Mouse (Mus musculus) small intestine, adult 2 months (tissue): ENCODE data around the gene Fbxo24. TPM values are rescaled to one million over a fixed set of nuclear protein-coding genes. Genes with fewer than 3 reads are reported as not detected.
"Not testable (repeated sequence)": the region's sequence is repeated elsewhere in the genome, so short reads cannot be mapped to it uniquely, and the experiment has no call there.

Source experiments
- H3K27ac ChIP-seq: fragments of 200-500 bp; 2 replicates; pipeline ENCODE4 v1.5.1; 2012; ENCODE audit warnings: low read depth, low read length, control low read depth, inconsistent platforms; ENCODE audit not compliant: insufficient read depth
- H3K27me3 ChIP-seq: fragments of 200-500 bp; 2 replicates; pipeline ENCODE4 v1.6.1; 2012; ENCODE audit warnings: mild to moderate bottlenecking, moderate library complexity, low read length, inconsistent platforms; ENCODE audit not compliant: control insufficient read depth, insufficient read depth
- H3K36me3 ChIP-seq: fragments of 200-500 bp; 2 replicates; pipeline ENCODE4 v1.6.1; 2012; ENCODE audit warnings: mild to moderate bottlenecking, low read length, control low read depth, inconsistent platforms; ENCODE audit not compliant: control insufficient read depth, insufficient read depth
- H3K4me1 ChIP-seq: fragments of 200-500 bp; 2 replicates; pipeline ENCODE4 v1.6.1; 2012; ENCODE audit warnings: low read length, inconsistent platforms, mixed read lengths; ENCODE audit not compliant: control insufficient read depth, insufficient read depth, insufficient read length
- H3K4me3 ChIP-seq: fragments of 200-500 bp; 2 replicates; pipeline ENCODE4 v1.5.1; 2012; ENCODE audit warnings: low read depth, mild to moderate bottlenecking, control low read depth, inconsistent platforms, low read length, moderate library complexity
- CTCF ChIP-seq: fragments of 200-500 bp; IDR thresholded peaks from 2 replicates; pipeline ENCODE4 v1.5.1; 2012; ENCODE audit warnings: low read depth, mild to moderate bottlenecking, control low read depth, inconsistent platforms, low read length, moderate library complexity, mixed read lengths; ENCODE audit not compliant: insufficient replicate concordance, insufficient read length; ENCODE audit errors: extremely low read depth
- POLR2A ChIP-seq: fragments of 200-500 bp; IDR thresholded peaks from 2 replicates; pipeline ENCODE4 v1.6.1; 2012; ENCODE audit warnings: low read depth, mild to moderate bottlenecking, control low read depth, inconsistent platforms, low read length, moderate library complexity
- WGBS: fragments of 180-500 bp; shearing (Covaris S2); methylation state at CpG from one replicate; pipeline ENCODE4 v1.1.7; 2018; 5-methylcytosine and 5-hydroxymethylcytosine counted together
- polyA plus RNA-seq: library from polyadenylated mRNA; depleted of rRNA; stranded (reverse); fragments of >200 nt; gene quantifications from 2 replicates; pipeline ENCODE4 v1.2.3, GENCODE M21; 2012

Fbxo24 gene
- polyA plus RNA-seq, 1 experiment = 0.19 TPM

DNA sequence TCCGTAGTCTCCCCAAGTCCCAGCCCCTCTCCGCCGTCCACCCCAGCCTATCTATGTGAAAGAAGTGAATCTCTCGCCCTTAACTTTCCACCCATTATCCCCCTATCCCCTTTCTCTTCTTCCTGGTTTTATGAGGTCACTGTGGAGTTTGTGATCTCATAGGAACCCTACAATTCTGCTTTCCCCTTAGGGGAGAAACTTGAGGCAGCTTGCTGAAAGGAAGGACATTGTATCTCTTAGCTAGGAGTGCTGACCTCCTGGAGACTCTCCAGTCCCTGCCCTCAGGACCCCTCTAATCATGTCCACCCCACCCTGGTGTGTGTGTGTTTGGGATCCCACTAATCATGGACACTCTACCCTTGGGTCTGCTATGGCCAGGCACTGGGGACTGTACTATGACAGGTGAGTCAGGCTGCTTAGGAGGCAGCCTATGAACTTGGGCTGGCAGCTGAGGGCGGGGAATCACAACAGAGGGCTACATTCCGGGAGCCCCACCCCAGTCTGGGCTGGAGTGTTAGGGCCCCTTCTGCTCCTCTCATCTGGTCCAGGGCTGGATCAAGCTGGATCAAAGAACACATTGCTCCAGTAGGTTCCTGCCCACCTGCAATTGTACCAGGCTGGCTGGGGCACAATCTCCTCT is 1.2 kb upstream of the Fbxo24 start:
- 5% methylated on average over 6 of the region's 6 CpGs for WGBS
- peak overlapping the region; percentile 65 for H3K4me3 ChIP-seq
- TF ChIP-seq CTCF = no peak
- TF ChIP-seq POLR2A = no peak
- no peaks in the 10 kb centered on the region for H3K27me3 ChIP-seq
- peaks cover 18% of the 10 kb centered on the region for H3K4me1 ChIP-seq
- peak overlapping the region; percentile 92 for H3K27ac ChIP-seq
- peaks cover 11% of the 10 kb centered on the region for H3K36me3 ChIP-seq

DNA sequence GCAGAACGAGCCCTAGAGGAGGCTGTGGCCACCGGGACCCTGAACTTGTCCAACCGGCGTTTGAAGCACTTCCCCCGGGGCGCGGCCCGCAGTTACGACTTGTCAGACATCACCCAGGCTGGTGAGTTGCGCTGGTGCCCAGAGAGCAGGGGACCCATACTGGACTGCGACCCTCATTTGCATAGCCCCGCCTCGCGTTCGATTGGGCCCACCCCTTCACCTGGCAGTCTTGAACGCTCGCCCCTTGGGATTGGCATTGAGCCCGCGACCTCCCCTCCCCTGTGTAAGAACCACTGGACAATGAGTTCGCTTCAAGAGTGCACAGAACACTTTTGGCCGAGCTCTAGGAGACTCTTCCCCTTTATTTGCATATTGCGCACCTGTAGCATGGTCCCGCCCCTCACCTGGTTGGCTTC is 512 bp upstream of the Fbxo24 start:
- TF ChIP-seq CTCF (no peak), POLR2A (no peak)
- Histone ChIP-seq H3K27me3 (no peaks in the 10 kb centered on the region), H3K36me3 (peaks cover 8% of the 10 kb centered on the region), H3K4me1 (peaks cover 18% of the 10 kb centered on the region), H3K4me3 (peak overlapping the region; percentile 65), H3K27ac (peak overlapping the region; percentile 92)
- under 1% methylated on average over 23 of the region's 23 CpGs for WGBS

DNA sequence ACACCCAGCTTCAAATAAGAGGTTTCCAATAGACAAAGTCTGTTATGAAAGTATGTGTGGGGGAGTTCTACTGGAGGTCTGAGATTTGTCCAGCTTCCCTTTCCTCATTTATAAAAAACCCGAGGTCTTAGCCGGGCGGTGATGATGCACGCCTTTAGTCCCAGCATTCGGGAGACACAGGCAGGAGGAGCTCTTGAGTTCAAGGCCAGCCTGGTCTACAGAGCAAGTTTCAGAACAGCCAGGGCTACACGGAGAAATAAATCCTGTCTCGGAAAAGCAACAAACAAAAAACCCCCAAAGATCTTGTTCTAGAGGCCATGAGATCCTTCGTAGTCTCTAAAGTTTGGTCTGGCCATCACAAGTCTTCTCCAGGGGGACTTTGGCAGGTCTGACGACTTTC is 811 bp downstream of the Fbxo24 start:
- Histone ChIP-seq H3K4me3 (peak overlapping the region; percentile 73), H3K36me3 (no peaks in the 10 kb centered on the region), H3K27me3 (no peaks in the 10 kb centered on the region), H3K4me1 (peaks cover 10% of the 10 kb centered on the region), H3K27ac (peak overlapping the region; percentile 85)
- 0% methylated on average over 9 of the region's 9 CpGs for WGBS
- TF ChIP-seq CTCF (no peak), POLR2A (no peak)

DNA sequence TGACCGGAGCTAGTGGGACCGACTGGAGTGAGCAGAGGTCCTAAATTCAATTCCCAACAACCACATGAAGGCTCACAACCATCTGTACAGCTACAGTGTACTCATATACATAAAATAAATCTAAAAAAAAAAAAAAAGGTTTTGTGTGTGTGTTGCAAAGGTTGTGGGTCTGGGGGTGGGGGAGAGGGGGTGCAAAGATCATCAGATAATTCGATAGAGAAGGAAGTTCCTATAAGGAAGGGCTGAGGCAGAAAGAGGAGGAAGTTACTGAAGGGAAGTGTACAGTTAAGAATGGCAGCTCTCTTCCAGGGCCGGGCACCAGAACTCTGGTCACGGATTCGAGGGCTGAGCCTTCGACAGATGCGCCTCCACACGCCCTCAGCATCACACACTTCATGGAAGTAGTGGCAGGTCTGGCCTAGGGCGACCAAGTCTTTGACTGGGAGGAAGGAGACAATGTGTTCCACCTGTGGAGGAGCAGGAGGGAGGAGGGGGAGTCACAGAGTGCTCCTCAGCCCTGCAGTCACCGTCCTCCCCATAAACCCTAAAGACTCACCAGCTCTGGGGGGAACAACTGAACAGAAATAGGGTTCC is 4.8 kb downstream of the Fbxo24 start:
- H3K27ac ChIP-seq = no peak overlapping the region
- TF ChIP-seq POLR2A = no peak
- no peak for TF ChIP-seq CTCF
- H3K27me3 ChIP-seq = no peaks in the 10 kb centered on the region
- no peaks in the 10 kb centered on the region; the same call in 1 of the 2 replicates for H3K4me1 ChIP-seq
- no peaks in the 10 kb centered on the region for H3K36me3 ChIP-seq
- WGBS = 60% methylated on average over 11 of the region's 11 CpGs
- no peak overlapping the region for H3K4me3 ChIP-seq

DNA sequence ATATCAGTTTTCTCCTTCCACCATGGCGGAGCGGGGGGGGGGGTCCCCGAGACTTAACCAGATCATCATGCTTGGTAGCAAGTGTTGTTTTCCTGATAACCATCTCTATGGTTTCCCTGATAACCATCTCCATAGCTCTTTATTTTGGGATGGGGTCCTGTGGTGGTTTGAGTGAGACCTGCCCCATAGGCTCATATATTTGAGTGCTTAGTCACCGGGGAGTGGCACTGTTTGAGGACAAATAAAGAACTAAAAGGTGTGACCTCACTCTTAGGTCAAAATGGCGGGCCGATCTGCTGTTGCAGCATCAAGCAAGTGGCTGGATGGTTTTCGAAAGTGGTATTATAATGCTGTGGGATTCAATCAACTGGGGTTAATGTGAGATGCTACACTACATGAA is 13.5 kb downstream of the Fbxo24 start:
- WGBS = 77% methylated on average over 7 of the region's 7 CpGs
- Histone ChIP-seq H3K27ac (no peak overlapping the region), H3K4me1 (peaks cover 13% of the 10 kb centered on the region), H3K4me3 (no peak overlapping the region), H3K36me3 (no peaks in the 10 kb centered on the region), H3K27me3 (no peaks in the 10 kb centered on the region)
- TF ChIP-seq CTCF (no peak), POLR2A (no peak)

DNA sequence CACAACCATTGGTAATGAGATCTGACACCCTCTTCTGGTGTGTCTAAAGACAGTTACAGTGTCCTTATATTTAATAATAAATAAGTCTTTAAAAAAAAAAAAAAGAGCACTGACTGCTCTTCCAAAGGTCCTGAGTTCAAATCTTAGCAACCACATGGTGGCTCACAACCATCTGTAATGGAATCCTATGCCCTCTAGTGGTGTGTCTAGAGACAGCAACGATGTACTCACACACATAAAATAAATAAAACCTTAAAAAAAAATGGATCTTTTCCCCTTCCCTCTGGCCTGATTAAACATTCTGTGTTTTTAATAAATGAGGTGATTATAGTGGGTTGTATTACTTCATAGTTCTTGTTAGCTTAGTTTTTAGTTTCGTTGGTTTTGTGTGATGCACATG is 13.9 kb downstream of the Fbxo24 start:
- not testable (repeated sequence) for H3K4me3 ChIP-seq, H3K27ac ChIP-seq, H3K27me3 ChIP-seq, H3K36me3 ChIP-seq
- 92% methylated on average over 2 of the region's 2 CpGs for WGBS
- H3K4me1 ChIP-seq = peaks cover 13% of the 10 kb centered on the region

DNA sequence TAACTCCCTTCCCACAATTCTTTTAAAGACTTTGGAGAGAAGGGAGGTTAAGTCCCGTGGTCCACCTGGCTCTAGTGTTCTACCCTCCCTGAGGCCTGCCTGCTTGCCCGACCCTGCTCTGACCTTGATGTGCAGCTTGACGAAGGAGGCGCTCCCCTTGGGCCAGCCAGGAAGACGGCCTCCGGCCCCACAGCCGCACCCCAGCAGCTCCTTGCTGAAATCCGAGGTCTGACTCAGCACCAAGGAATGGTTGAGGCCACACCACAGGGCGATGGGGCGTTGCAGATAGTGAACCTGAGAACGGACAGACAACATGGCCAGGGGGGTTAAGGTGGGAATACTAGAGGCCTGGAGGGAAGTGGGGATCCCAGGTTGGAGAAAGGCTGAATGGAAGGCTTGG is 15.3 kb downstream of the Fbxo24 start, which contains the start of gene Pcolce:
Pcolce (minus strand) TSS at position 235 of the 400 bp plus-strand sequence.
- Histone ChIP-seq H3K27ac (no peak within 1 kb of the TSS), H3K27me3 (no peaks in the 10 kb centered on the region)
- 29% methylated on average over 11 of the region's 11 CpGs for WGBS

More for the DNA sequence above, 15.3 kb downstream of the Fbxo24 start, which contains the start of gene Pcolce:
- no peak for TF ChIP-seq CTCF
- TF ChIP-seq POLR2A = no peak
- H3K36me3 ChIP-seq = no peaks in the 10 kb centered on the region
- no peak within 1 kb of the TSS for H3K4me3 ChIP-seq
- H3K4me1 ChIP-seq = peaks cover 16% of the 10 kb centered on the region
